Mouse (Mus musculus) lung, adult 2 months (tissue): ENCODE results near the gene Lsm14a.

ENCODE experiments used
- CTCF ChIP-seq: fragments of 200-500 bp; IDR thresholded peaks from 2 replicates; pipeline ENCODE4 v1.5.1; 2011; ENCODE audit warnings: mild to moderate bottlenecking, low read length, control low read depth; ENCODE audit not compliant: insufficient read depth
- POLR2A ChIP-seq: fragments of 200-500 bp; IDR thresholded peaks from 2 replicates; pipeline ENCODE4 v1.6.1; 2011; ENCODE audit warnings: low read depth, mild to moderate bottlenecking, control low read depth, low read length, borderline replicate concordance; ENCODE audit errors: extremely low read depth

- TF ChIP-seq POLR2A (no peak), CTCF (no peak)
These were observed 2.8 kb downstream of the Lsm14a start for GRCm38 (mm10) chr7:34390111-34390833.
